Mouse (Mus musculus) frontal cortex, adult 2 months (tissue): ENCODE measurements around the gene Efna5. TPM values are rescaled to one million over a fixed set of nuclear protein-coding genes. Genes with fewer than 3 reads are reported as not detected.

ENCODE experiments used
- DNase-seq, 2 experiments: peaks; one replicate each; pipeline ENCODE4 v3.0.0; 2022; ENCODE audit warnings: low spot score in 1 of 2; ENCODE audit errors: extremely low spot score in 1 of 2
- polyA plus RNA-seq: library from polyadenylated mRNA; depleted of rRNA; stranded (reverse); fragments of >200 nt; gene quantifications from 2 replicates; pipeline ENCODE4 v1.2.3, GENCODE M21; 2012

The Efna5 gene
- polyA plus RNA-seq, 1 experiment: 8.7 TPM

DNA sequence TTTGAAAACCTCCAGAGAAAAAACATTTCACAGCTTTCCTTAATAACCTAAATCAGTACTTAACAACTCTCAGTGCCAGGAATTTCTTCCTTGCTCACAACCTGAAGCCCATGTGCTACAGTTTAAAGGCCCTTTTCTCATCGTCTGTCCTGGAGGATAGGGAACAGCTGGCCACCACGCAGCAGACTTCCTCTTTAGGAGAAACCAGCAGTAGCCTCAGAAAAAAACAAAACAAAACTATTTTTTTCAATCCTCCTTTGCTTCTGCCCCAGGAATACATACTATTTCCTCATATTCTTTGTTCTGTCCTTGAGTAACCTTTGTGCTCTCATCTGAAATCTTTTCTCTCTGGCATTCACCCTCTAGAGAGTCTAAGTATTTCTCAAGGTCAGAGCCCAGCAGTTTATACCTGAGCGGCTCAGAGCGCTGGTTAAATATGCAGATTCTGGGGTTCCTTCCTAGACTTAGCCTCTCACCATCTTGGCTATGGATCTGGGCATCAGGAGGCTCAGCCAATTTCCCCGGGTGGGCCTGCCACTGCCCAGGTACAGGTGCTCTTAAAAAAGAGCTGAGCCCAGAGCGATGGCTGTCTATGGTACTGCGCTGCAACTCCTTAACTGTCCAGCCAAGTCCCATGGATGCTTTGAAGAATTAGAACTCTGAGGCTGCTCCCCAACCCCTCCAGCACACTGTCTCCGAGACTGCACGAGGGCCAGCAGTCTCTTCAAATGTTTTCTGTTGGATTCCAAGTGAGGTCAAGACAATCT is 306.4 kb downstream of the Efna5 start:
- no peak for DNase-seq

DNA sequence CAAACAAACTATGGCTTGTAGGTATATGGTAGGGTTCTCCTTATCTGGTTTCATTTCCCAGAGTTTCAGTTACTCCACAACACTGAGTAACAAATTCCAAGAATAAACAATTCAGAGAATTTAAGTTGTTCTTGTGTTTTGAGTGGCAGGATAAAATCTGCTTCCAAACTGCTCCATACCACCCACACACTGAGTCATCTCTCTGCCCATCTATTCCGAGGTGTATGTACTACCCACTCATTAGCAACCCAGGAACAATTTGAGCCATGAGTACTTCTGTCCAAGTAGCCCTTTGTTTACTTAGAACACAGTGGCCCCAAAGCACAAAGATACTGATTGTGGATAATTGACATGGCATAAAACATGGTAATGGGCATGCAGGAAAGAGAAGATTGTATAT is 311.0 kb downstream of the Efna5 start:
- peak; percentile 46 to 71 for DNase-seq

DNA sequence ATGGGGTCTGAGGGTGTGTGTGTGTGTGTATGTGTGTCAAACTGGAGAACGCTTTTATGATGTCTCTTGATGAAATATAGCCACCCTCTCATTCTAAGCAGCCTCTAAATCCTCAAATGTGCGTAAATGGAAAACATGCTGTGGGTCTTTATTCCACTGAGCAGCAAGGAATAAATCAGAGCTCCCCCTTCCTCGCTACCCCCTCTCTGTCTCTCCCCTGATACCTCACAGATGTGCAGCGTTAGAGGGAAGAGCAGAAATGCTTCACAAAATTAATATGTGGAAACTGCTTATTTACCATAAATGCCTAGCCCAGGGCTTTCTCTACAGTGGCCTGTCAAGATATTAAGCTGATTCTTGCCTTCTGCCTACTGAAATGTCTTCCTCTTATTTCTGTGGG is 313.1 kb downstream of the Efna5 start:
- no peak for DNase-seq

GRCm38 (mm10) chr17:62565632-62566031 is 315.5 kb downstream of the Efna5 start:
- no peak for DNase-seq

GRCm38 (mm10) chr17:62562439-62562838 is 318.7 kb downstream of the Efna5 start:
- DNase-seq: no peak

GRCm38 (mm10) chr17:62557215-62557614 is 323.9 kb downstream of the Efna5 start:
- no peak for DNase-seq
